Mouse (Mus musculus) stomach, embryonic 16.5 days (tissue): ENCODE measurements at regions not wholly inside any gene's neighbourhood (a gene's known extent, or its start where the extent isn't known, plus 50 kb on each side); places are given as distances from the start of the nearest gene placed in this dataset.
"Not testable (repeated sequence)": the region's sequence is repeated elsewhere in the genome, so short reads cannot be mapped to it uniquely, and the experiment has no call there.

Source experiments
- ATAC-seq: fragments of 200-750 bp; cut with Nextera tagmentation; 2 replicates; pipeline ENCODE4 v1.8.0; 2017; ENCODE audit warnings: moderate number of reproducible peaks, moderate TSS enrichment; ENCODE audit not compliant: insufficient read depth, low FRiP score
- H3K27ac ChIP-seq: fragments of 300-500 bp; sonication (generic); 2 replicates; pipeline ENCODE4 v1.5.1; 2014; ENCODE audit warnings: low read length
- H3K27me3 ChIP-seq: fragments of 300-500 bp; sonication (generic); 2 replicates; pipeline ENCODE4 v1.6.1; 2014; ENCODE audit warnings: low read length, control low read depth, mixed read lengths; ENCODE audit not compliant: control insufficient read depth, insufficient read depth
- H3K36me3 ChIP-seq: fragments of 300-500 bp; sonication (generic); 2 replicates; pipeline ENCODE4 v1.6.1; 2014; ENCODE audit warnings: low read length; ENCODE audit not compliant: control insufficient read depth, insufficient read depth
- H3K4me1 ChIP-seq: fragments of 300-500 bp; sonication (generic); 2 replicates; pipeline ENCODE4 v1.6.1; 2014; ENCODE audit warnings: low read length, control low read depth, mixed read lengths; ENCODE audit not compliant: control insufficient read depth, insufficient read depth
- H3K4me2 ChIP-seq: fragments of 300-500 bp; sonication (generic); 2 replicates; pipeline ENCODE4 v1.6.1; 2014; ENCODE audit warnings: low read depth, low read length, mixed read lengths
- H3K4me3 ChIP-seq: fragments of 300-500 bp; sonication (generic); replicated peaks from 2 replicates; pipeline ENCODE4 v1.5.1; 2014; ENCODE audit warnings: mild to moderate bottlenecking, low read length
- H3K9ac ChIP-seq: fragments of 300-500 bp; sonication (generic); 2 replicates; pipeline ENCODE4 v1.6.1; 2014; ENCODE audit warnings: low read length
- H3K9me3 ChIP-seq: fragments of 300-500 bp; sonication (generic); replicated peaks from 2 replicates; pipeline ENCODE4 v1.6.1; 2016; ENCODE audit warnings: low read length, control low read depth; ENCODE audit not compliant: control insufficient read depth
- WGBS: fragments of 180-500 bp; shearing (Covaris S2); extraction: QIAGEN DNeasy Blood & Tissue Kit; methylation state at CpG from one replicate; pipeline ENCODE4 v1.1.7; 2014; 5-methylcytosine and 5-hydroxymethylcytosine counted together

DNA sequence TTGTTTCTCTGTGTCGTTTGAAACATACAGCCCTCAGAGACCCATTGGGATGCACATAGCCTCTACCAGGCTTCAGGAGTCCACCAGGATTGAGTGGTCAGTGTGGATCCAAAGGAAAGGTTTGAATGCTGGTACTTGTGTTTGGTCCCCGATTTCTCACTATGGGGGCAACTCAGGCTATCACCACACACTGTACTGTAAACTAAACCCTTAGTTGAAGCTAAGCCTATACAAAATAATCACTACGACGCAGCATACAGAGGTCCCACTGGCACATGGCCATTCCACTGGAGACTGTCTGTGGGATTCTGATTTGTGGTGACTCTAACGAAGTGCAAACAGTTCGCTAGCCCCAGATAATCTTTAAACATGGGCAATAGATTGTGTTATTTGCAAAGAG lies 91.5 kb upstream of the Gm5148 start:
- H3K9ac ChIP-seq: no peak overlapping the region
- no peak overlapping the region for H3K4me2 ChIP-seq
- WGBS: 91% methylated on average over 6 of the region's 6 CpGs
- H3K36me3 ChIP-seq: no peaks in the 10 kb centered on the region
- H3K9me3 ChIP-seq: no peaks in the 10 kb centered on the region
- no peak overlapping the region for H3K4me3 ChIP-seq
- H3K27ac ChIP-seq: no peak overlapping the region
- no peaks in the 10 kb centered on the region for H3K27me3 ChIP-seq
- no peak for ATAC-seq
- no peaks in the 10 kb centered on the region; the same call in 1 of the 2 replicates for H3K4me1 ChIP-seq

DNA sequence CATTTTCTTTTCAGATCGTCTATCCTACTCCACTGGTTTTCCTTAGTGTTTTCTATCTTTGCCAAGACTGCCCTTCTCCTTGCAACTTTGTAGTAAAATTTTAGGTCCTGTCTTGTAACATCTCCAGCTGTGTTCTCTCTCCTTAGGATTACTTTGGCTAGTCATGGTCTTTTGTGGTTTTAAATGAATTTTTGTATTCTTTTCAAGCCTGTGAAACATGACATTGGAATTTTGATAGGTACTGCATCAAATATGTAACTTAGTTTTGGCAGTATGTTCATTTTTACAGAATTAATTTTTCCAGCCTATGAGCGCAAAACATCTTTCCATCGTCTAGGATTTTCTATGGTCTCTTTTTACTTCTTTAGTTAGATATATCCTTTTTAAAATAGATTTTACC lies 88.6 kb upstream of the Gm5148 start:
- 70% methylated on average over 3 of the region's 3 CpGs for WGBS
- H3K27ac ChIP-seq: no peak overlapping the region
- H3K9ac ChIP-seq: no peak overlapping the region
- H3K4me2 ChIP-seq: no peak overlapping the region
- H3K27me3 ChIP-seq: no peaks in the 10 kb centered on the region
- H3K36me3 ChIP-seq: no peaks in the 10 kb centered on the region
- H3K9me3 ChIP-seq: 0 out of 2 replicates have a peak, but pooled peaks cover 6% of the 10 kb centered on the region
- no peak overlapping the region for H3K4me3 ChIP-seq
- no peak for ATAC-seq
- no peaks in the 10 kb centered on the region; the same call in 1 of the 2 replicates for H3K4me1 ChIP-seq

DNA sequence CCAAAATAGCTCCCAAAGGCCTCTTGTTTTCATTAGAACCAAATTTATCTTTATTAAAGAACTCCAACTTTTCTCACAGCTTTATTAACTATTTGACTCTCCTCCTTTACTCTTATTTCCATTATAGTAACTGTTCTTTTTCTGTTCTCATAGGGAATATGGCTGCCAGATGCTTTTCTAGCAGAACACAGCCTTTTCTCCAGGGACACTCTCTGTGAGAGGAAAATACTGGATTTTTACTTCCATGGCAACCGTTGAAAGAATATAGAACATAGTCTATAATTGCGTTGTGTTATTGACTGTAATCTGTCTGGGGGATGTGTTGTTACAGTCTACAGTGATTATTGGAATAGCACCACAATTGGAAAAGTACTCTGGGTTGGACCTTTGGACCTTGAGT lies 87.1 kb upstream of the Gm5148 start:
- no peak for ATAC-seq
- Histone ChIP-seq H3K9ac (no peak overlapping the region), H3K27me3 (no peaks in the 10 kb centered on the region), H3K36me3 (no peaks in the 10 kb centered on the region), H3K27ac (no peak overlapping the region), H3K4me2 (no peak overlapping the region), H3K4me3 (no peak overlapping the region), H3K4me1 (no peaks in the 10 kb centered on the region; the same call in 1 of the 2 replicates), H3K9me3 (0 out of 2 replicates have a peak, but pooled peaks cover 6% of the 10 kb centered on the region)
- WGBS: 93% methylated on average over 2 of the region's 2 CpGs

- no peak overlapping the region for H3K27ac ChIP-seq
- H3K4me3 ChIP-seq: no peak overlapping the region
- H3K36me3 ChIP-seq: no peaks in the 10 kb centered on the region
- H3K9me3 ChIP-seq: 0 out of 2 replicates have a peak, but pooled peaks cover 6% of the 10 kb centered on the region
- H3K4me2 ChIP-seq: no peak overlapping the region
- no peak overlapping the region for H3K9ac ChIP-seq
- WGBS: 88% methylated on average over 2 of the region's 2 CpGs
- H3K4me1 ChIP-seq: no peaks in the 10 kb centered on the region; the same call in 1 of the 2 replicates
- no peaks in the 10 kb centered on the region for H3K27me3 ChIP-seq
- no peak for ATAC-seq
Measured at GRCm38 (mm10) chr3:37810763-37811162, 86.5 kb upstream of the Gm5148 start.

GRCm38 (mm10) chr3:37805805-37806148 lies 81.5 kb upstream of the Gm5148 start:
- ATAC-seq: no peak
- Histone ChIP-seq H3K4me1 (0 out of 2 replicates have a peak, but pooled peaks cover 2% of the 10 kb centered on the region), H3K36me3 (no peaks in the 10 kb centered on the region), H3K27me3 (no peaks in the 10 kb centered on the region), H3K9ac (no peak overlapping the region), H3K4me2 (no peak overlapping the region), H3K27ac (no peak overlapping the region), H3K4me3 (no peak overlapping the region), H3K9me3 (0 out of 2 replicates have a peak, but pooled peaks cover 6% of the 10 kb centered on the region)
- 51% methylated on average over 6 of the region's 6 CpGs for WGBS

DNA sequence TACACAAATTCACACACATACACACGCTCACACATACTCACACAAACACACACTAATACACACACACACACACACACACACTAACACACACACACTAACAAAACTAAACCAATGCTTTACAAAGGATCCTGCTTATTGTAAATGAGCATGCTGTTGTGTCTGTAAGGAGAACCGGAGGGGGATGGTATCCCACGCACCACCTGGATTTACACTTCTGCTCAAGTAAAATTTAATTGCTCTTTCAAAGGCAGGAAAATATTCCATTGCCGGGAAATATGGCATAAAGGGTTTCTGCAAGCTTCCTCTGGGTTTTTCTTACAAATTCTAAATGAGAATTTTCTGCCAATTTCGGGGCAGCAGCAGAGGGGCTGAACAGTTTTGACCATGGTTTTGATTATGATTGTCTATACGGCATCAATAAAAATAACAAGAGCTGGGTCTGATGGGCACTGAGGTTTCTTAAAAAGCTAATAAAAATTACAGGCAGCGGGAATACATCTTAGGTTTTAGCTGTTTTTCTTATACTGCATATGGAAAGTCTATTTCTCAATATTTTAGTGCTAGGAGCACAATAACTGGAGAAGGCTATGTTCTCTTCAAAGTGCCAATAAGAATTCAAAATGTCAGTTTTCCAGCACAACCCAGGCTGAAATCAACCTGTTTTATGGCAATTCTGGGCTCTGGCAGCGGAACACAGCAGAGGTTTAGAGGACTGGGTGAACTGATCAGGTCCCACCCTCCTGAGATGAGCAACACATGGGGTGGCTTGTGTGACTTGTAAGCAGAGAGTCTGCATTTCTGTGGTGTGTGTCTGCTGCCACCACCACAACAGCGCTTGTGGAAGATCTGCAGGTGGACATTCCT lies 80.9 kb upstream of the Gm5148 start:
- 84% methylated on average over 9 of the region's 9 CpGs for WGBS
- Histone ChIP-seq H3K27ac (no peak overlapping the region), H3K4me3 (no peak overlapping the region), H3K9ac (no peak overlapping the region), H3K4me1 (0 out of 2 replicates have a peak, but pooled peaks cover 2% of the 10 kb centered on the region), H3K36me3 (no peaks in the 10 kb centered on the region), H3K9me3 (0 out of 2 replicates have a peak, but pooled peaks cover 6% of the 10 kb centered on the region), H3K27me3 (no peaks in the 10 kb centered on the region), H3K4me2 (no peak overlapping the region)
- no peak for ATAC-seq

DNA sequence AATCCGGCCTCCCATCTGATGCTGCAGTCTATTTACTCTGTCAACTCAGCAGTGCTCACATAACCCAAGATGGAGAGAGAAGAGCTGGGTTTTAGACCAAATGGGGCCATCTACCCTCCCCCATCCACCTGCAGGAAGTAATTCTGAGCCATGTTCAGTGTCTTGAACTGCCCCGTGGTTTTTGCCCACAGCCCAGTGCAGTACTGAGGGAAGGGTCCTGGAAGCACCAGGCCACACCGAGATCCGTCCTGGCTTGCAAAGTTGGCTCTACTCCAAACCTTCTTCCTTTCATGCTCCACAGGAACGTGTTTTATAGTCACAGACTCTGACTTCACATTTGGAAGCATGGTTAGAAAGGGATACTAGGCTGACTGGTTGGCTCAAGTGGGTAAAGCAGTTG lies 80.0 kb upstream of the Gm5148 start:
- H3K9ac ChIP-seq: no peak overlapping the region
- H3K9me3 ChIP-seq: 0 out of 2 replicates have a peak, but pooled peaks cover 2% of the 10 kb centered on the region
- no peak for ATAC-seq
- WGBS: 40% methylated on average over 5 of the region's 5 CpGs
- no peaks in the 10 kb centered on the region for H3K27me3 ChIP-seq
- no peak overlapping the region for H3K4me3 ChIP-seq
- H3K4me1 ChIP-seq: 0 out of 2 replicates have a peak, but pooled peaks cover 2% of the 10 kb centered on the region
- H3K36me3 ChIP-seq: no peaks in the 10 kb centered on the region
- no peak overlapping the region; the same call in 1 of the 2 replicates for H3K27ac ChIP-seq
- no peak overlapping the region for H3K4me2 ChIP-seq

DNA sequence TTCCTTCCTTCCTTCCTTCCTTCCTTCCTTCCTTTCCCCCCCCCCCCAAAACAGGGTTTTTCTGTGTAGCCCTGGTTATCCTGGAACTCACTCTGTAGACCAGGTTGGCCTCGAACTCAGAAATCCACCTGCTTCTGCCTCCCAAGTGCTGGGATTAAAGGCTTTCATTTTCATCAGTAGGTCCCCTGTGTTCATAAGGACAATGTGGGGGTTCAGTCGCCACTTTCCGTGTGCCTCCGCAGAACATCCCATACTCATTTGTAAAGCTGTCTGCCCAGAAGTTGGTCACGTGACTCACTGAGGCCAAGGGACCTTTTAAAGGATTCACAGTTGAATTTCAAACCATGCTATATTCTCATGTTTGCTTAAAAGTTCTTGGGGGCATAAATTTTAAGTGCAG lies 79.5 kb upstream of the Gm5148 start:
- not testable (repeated sequence) for H3K9me3 ChIP-seq, ATAC-seq, H3K4me2 ChIP-seq, H3K4me1 ChIP-seq, H3K27me3 ChIP-seq, H3K36me3 ChIP-seq, H3K9ac ChIP-seq, H3K27ac ChIP-seq, H3K4me3 ChIP-seq
- WGBS: 84% methylated on average over 5 of the region's 5 CpGs

DNA sequence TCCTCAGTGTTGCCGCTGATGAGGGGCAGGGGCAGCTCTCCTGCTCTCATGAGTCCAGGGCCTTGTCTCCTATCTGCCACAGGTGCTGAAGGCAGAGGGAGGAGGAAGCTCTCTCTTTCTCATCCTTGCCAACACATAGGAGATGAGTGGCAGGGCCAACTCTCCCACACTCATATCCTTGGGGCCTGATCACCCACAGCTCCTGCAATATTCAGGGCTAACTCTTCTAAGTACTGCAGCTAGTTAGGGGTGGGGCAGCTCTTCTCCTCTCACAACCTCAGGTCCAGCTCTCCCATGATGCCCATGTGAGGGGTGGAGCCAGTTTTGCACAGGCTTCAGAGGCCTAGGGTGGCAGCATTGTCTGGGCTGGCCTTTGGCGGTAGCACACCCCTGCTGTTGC lies 77.3 kb upstream of the Gm5148 start:
- no peak for ATAC-seq
- WGBS: 93% methylated on average over 2 of the region's 2 CpGs
- Histone ChIP-seq H3K36me3 (no peaks in the 10 kb centered on the region), H3K9me3 (no peaks in the 10 kb centered on the region), H3K4me2 (no peak overlapping the region), H3K9ac (no peak overlapping the region), H3K4me3 (no peak overlapping the region), H3K27me3 (no peaks in the 10 kb centered on the region), H3K27ac (no peak overlapping the region), H3K4me1 (0 out of 2 replicates have a peak, but pooled peaks cover 2% of the 10 kb centered on the region)
